Mouse (Mus musculus): ENCODE data around the gene Gm9789. TPM values are rescaled to one million over a fixed set of nuclear protein-coding genes. Genes with fewer than 3 reads are reported as not detected.
"Not testable (repeated sequence)": the region's sequence is repeated elsewhere in the genome, so short reads cannot be mapped to it uniquely, and the experiment has no call there.

Gm9789 gene
- polyA plus RNA-seq (2012; rRNA removed), result not detected in 2 replicates

- DNase-seq, result no peak
- Histone ChIP-seq H3K4me1 (ENCODE audit: control insufficient read depth, insufficient read depth, low read length) (no peaks in the 10 kb centered on the region), H3K4me3 (replicated peaks; ENCODE audit: extremely low read depth, low read depth, low read length) (no peak within 1 kb of the TSS)
- TF ChIP-seq CTCF (IDR thresholded peaks at IDR 0.05; ENCODE audit: insufficient read depth, low read length), result no peak
- TF ChIP-seq POLR2A (IDR thresholded peaks at IDR 0.05; ENCODE audit: borderline replicate concordance, extremely low read depth, low read depth, low read length), result no peak
- 76% methylated on average over 4 of the region's 4 CpGs for WGBS
Measured at GRCm38 (mm10) chr16:89157652-89158051, at the start of gene Gm9789. Gene Gm9789 (plus strand): TSS chr16:89157952.

- no peak for DNase-seq
- no peaks in the 10 kb centered on the region for H3K4me1 ChIP-seq (ENCODE audit: control insufficient read depth, insufficient read depth, low read length)
- TF ChIP-seq CTCF (IDR thresholded peaks at IDR 0.05; ENCODE audit: insufficient read depth, low read length) (no peak), POLR2A (IDR thresholded peaks at IDR 0.05; ENCODE audit: borderline replicate concordance, extremely low read depth, low read depth, low read length) (no peak)
- 95% methylated on average over 1 of the region's 1 CpGs for WGBS
- no peak within 1 kb of the TSS for H3K4me3 ChIP-seq (replicated peaks; ENCODE audit: extremely low read depth, low read depth, low read length)
Measured at GRCm38 (mm10) chr16:89140551-89140950, 17.2 kb upstream of the Gm9789 start, which contains the start of gene Gm6358. Gene Gm6358 (plus strand): TSS chr16:89140851.

DNA sequence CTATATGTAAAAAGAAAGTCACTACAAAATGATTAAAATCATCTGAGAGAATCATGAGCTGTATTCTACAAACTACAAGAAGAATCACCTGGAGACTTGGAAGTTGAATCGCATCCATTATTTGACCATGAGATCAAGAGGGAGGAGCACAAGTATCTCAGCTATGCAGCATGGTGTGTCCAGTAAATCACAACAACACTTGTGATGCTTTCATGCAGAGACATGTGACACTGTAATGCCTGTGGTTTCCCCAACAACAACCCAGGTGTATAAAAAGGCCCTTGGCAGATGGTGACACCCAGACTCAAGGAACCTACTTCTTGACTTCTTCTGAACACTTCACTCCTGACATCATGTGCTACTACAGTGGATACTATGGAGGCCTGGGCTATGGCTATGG is 7.0 kb upstream of the Gm9789 start, which contains the start of gene Gm10061:
Gm10061 (plus strand) TSS at position 301 of the 400 bp plus-strand sequence.
- WGBS, result 98% methylated on average over 1 of the region's 1 CpGs
- DNase-seq, result no peak
- no peaks in the 10 kb centered on the region for H3K4me1 ChIP-seq (ENCODE audit: control insufficient read depth, insufficient read depth, low read length)
- TF ChIP-seq CTCF (IDR thresholded peaks at IDR 0.05; ENCODE audit: insufficient read depth, low read length), result no peak
- TF ChIP-seq POLR2A (IDR thresholded peaks at IDR 0.05; ENCODE audit: borderline replicate concordance, extremely low read depth, low read depth, low read length), result no peak
- no peak within 1 kb of the TSS for H3K4me3 ChIP-seq (replicated peaks; ENCODE audit: extremely low read depth, low read depth, low read length)

GRCm38 (mm10) chr16:89169190-89169589 is 11.4 kb downstream of the Gm9789 start, which contains the start of gene Gm7735:
Gene Gm7735 (plus strand): TSS chr16:89169490.
- not testable (repeated sequence) for H3K4me1 ChIP-seq (ENCODE audit: control insufficient read depth, insufficient read depth, low read length); DNase-seq; H3K4me3 ChIP-seq (replicated peaks; ENCODE audit: extremely low read depth, low read depth, low read length)

GRCm38 (mm10) chr16:89174435-89174834 is 16.7 kb downstream of the Gm9789 start, which contains the start of gene 1110057P08Rik:
Gene 1110057P08Rik (plus strand): TSS chr16:89174735.
- WGBS, result 76% methylated on average over 2 of the region's 2 CpGs
- DNase-seq, result no peak

DNA sequence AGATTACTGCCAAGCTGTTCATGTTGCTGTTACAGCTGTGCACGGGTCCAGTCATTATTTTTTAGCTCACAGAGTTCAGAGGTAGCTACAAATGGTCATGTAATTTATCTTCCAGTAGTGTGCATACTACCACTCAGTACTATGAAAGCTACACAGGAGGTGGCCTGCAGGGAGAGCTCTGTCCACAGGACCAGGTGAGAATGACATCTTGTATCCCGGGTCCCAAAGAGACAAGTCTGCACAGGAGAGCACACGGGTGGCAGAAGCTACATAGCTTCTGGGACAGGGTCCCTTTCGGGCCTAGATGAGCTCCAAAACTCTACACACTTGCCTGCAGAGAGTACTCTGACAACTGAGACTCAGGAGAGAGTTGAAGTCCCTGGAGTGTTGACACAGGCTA is 30.9 kb downstream of the Gm9789 start:
- Histone ChIP-seq H3K4me1 (ENCODE audit: control insufficient read depth, insufficient read depth, low read length) (no peaks in the 10 kb centered on the region), H3K4me3 (replicated peaks; ENCODE audit: extremely low read depth, low read depth, low read length) (no peak overlapping the region)
- WGBS, result 70% methylated on average over 4 of the region's 4 CpGs
- no peak for TF ChIP-seq CTCF (IDR thresholded peaks at IDR 0.05; ENCODE audit: insufficient read depth, low read length)
- no peak for TF ChIP-seq POLR2A (IDR thresholded peaks at IDR 0.05; ENCODE audit: borderline replicate concordance, extremely low read depth, low read depth, low read length)
- no peak for DNase-seq

More at GRCm38 (mm10) chr16:89174435-89174834, 16.7 kb downstream of the Gm9789 start, which contains the start of gene 1110057P08Rik:
- TF ChIP-seq CTCF (IDR thresholded peaks at IDR 0.05; ENCODE audit: insufficient read depth, low read length) (no peak), POLR2A (IDR thresholded peaks at IDR 0.05; ENCODE audit: borderline replicate concordance, extremely low read depth, low read depth, low read length) (no peak)
- no peak within 1 kb of the TSS for H3K4me3 ChIP-seq (replicated peaks; ENCODE audit: extremely low read depth, low read depth, low read length)
- no peaks in the 10 kb centered on the region for H3K4me1 ChIP-seq (ENCODE audit: control insufficient read depth, insufficient read depth, low read length)

DNA sequence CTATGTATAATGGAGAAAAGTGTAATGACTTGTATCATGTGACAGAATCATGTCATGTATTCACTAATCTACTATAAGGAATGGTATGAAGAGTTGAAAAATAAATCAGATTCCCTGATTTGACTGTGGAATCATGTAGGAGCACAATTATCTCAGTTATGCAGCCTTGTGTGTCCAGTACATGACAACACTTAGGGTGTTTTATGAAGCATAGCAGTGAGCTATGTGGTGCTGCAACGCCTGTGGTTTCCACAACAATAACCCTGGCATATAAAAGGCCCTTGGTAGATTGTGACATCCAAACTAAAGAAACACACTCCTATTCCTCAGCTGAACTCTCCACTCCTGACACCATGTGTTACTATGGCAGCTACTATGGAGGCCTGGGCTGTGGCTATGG is 47.8 kb downstream of the Gm9789 start, which contains the start of gene Krtap20-2:
Krtap20-2 (plus strand) TSS at position 301 of the 400 bp plus-strand sequence.
- no peak for DNase-seq
- TF ChIP-seq POLR2A (IDR thresholded peaks at IDR 0.05; ENCODE audit: borderline replicate concordance, extremely low read depth, low read depth, low read length), result no peak
- TF ChIP-seq CTCF (IDR thresholded peaks at IDR 0.05; ENCODE audit: insufficient read depth, low read length), result no peak
- no peaks in the 10 kb centered on the region for H3K4me1 ChIP-seq (ENCODE audit: control insufficient read depth, insufficient read depth, low read length)
- H3K4me3 ChIP-seq (replicated peaks; ENCODE audit: extremely low read depth, low read depth, low read length), result no peak within 1 kb of the TSS
- 57% methylated on average over 1 of the region's 1 CpGs for WGBS

Other genes starting within 250 kb of the Gm9789 start
- gene Krtap19-9b, start 225.7 kb upstream of the Gm9789 start, polyA plus RNA-seq (2012; rRNA removed), result not detected in 2 replicates
- not detected in 2 replicates for gene Krtap16-3, start 195.1 kb upstream of the Gm9789 start, polyA plus RNA-seq (2012; rRNA removed)
- not detected in 2 replicates for gene Krtap22-2, start 147.2 kb upstream of the Gm9789 start, polyA plus RNA-seq (2012; rRNA removed)
- gene Gm10229, start 142.7 kb upstream of the Gm9789 start, polyA plus RNA-seq (2012; rRNA removed), result not detected in 2 replicates
- gene Krtap6-1, start 126.3 kb upstream of the Gm9789 start, polyA plus RNA-seq (2012; rRNA removed), result not detected in 2 replicates
- gene Gm10228, start 116.5 kb upstream of the Gm9789 start, polyA plus RNA-seq (2012; rRNA removed), result not detected in 2 replicates
- not detected in 2 replicates for gene Krtap6-5, start 110.1 kb upstream of the Gm9789 start, polyA plus RNA-seq (2012; rRNA removed)
- not detected in 2 replicates for gene 1110025L11Rik, start 94.0 kb upstream of the Gm9789 start, polyA plus RNA-seq (2012; rRNA removed)
- gene Krtap6-3, start 73.9 kb upstream of the Gm9789 start, polyA plus RNA-seq (2012; rRNA removed), result not detected in 2 replicates
- gene Gm6358, start 17.1 kb upstream of the Gm9789 start, polyA plus RNA-seq (2012; rRNA removed), result not detected in 2 replicates
- not detected in 2 replicates for gene Gm10061, start 6.9 kb upstream of the Gm9789 start, polyA plus RNA-seq (2012; rRNA removed)
- not detected in 2 replicates for gene Gm7735, start 11.5 kb downstream of the Gm9789 start, polyA plus RNA-seq (2012; rRNA removed)
- not detected in 2 replicates for gene 1110057P08Rik, start 16.8 kb downstream of the Gm9789 start, polyA plus RNA-seq (2012; rRNA removed)
- not detected in 2 replicates for gene Krtap20-2, start 47.9 kb downstream of the Gm9789 start, polyA plus RNA-seq (2012; rRNA removed)
- gene Krtap21-1, start 245.9 kb downstream of the Gm9789 start, polyA plus RNA-seq (2012; rRNA removed), result not detected in 2 replicates